Mouse (Mus musculus) forebrain, embryonic 14.5 days (tissue): ENCODE results near the gene Idh3b. TPM values are rescaled to one million over a fixed set of nuclear protein-coding genes. Genes with fewer than 3 reads are reported as not detected.

ENCODE experiments used
- ATAC-seq: fragments of 200-750 bp; cut with Nextera tagmentation; 2 replicates; pipeline ENCODE4 v1.8.0; 2017; ENCODE audit warnings: mild to moderate bottlenecking, moderate library complexity
- DNase-seq: peaks from one replicate; pipeline ENCODE4 v3.0.0-alpha.2; 2015; ENCODE audit warnings: low spot score
- H3K27ac ChIP-seq: fragments of 300-500 bp; sonication (generic); 2 replicates; pipeline ENCODE4 v1.5.1; 2014; ENCODE audit warnings: low read depth, mild to moderate bottlenecking, control low read depth, low read length, moderate library complexity
- H3K27me3 ChIP-seq: fragments of 300-500 bp; sonication (generic); replicated peaks from 2 replicates; pipeline ENCODE4 v1.6.1; 2014; ENCODE audit warnings: low read length, control low read depth, mixed read lengths; ENCODE audit not compliant: control insufficient read depth, insufficient read depth
- H3K36me3 ChIP-seq: fragments of 300-500 bp; sonication (generic); 2 replicates; pipeline ENCODE4 v1.6.1; 2014; ENCODE audit warnings: low read length, control low read depth; ENCODE audit not compliant: control insufficient read depth, insufficient read depth
- H3K4me1 ChIP-seq: fragments of 300-500 bp; sonication (generic); 2 replicates; pipeline ENCODE4 v1.6.1; 2014; ENCODE audit warnings: antibody characterized with exemption, low read length, control low read depth; ENCODE audit not compliant: control insufficient read depth, insufficient read depth
- H3K4me2 ChIP-seq: fragments of 300-500 bp; sonication (generic); 2 replicates; pipeline ENCODE4 v1.6.1; 2014; ENCODE audit warnings: mild to moderate bottlenecking, control low read depth, low read length
- H3K4me3 ChIP-seq: fragments of 300-500 bp; sonication (generic); 2 replicates; pipeline ENCODE4 v1.5.1; 2014; ENCODE audit warnings: low read depth, low read length, control low read depth
- H3K9ac ChIP-seq: fragments of 300-500 bp; sonication (generic); 2 replicates; pipeline ENCODE4 v1.6.1; 2014; ENCODE audit warnings: mild to moderate bottlenecking, low read length, control low read depth, moderate library complexity
- H3K9me3 ChIP-seq: fragments of 300-500 bp; sonication (generic); replicated peaks from 2 replicates; pipeline ENCODE4 v1.6.1; 2016; ENCODE audit warnings: low read length, control low read depth, mixed read lengths; ENCODE audit not compliant: control insufficient read depth
- WGBS: fragments of 180-500 bp; shearing (Covaris S2); extraction: QIAGEN DNeasy Blood & Tissue Kit; methylation state at CpG from one replicate; pipeline ENCODE4 v1.1.7; 2014; 5-methylcytosine and 5-hydroxymethylcytosine counted together
- polyA plus RNA-seq: library from polyadenylated mRNA; unstranded; fragments of >200 nt; fragmentation: Nextera tagmentation; extraction: Ambion mirVana; gene quantifications from 2 replicates; pipeline ENCODE4 v1.2.1, GENCODE M21; 2014

Idh3b gene
- polyA plus RNA-seq, 1 experiment from 2014 or later, result 184 TPM

DNA sequence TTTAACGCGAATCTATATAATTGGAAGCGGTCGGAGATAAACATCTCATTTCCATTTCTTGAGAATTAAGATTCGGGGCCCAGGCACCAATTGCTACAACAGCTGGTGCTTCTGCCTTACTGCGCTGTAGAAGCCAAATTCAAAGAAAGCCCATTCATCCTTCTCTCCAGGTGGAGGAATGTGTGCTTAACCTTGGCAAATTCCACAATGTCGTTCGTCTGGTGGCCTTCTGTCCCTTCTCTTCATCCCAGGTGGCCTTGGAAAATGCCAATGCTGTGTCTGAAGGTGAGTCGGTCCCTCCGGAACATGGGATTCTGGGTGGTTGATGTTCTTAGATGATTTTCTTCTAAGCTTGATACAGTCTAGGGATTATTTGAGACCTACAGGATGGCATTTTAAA, 9.5 kb downstream of the Idh3b start:
- H3K27me3 ChIP-seq, result no peaks in the 10 kb centered on the region
- H3K4me3 ChIP-seq, result peak overlapping the region; percentile 73
- 4% methylated on average over 10 of the region's 10 CpGs for WGBS
- DNase-seq, result no peak
- H3K9me3 ChIP-seq, result no peaks in the 10 kb centered on the region
- ATAC-seq, result no peak
- peaks cover 7% of the 10 kb centered on the region for H3K4me1 ChIP-seq
- H3K4me2 ChIP-seq, result peak overlapping the region; percentile 90
- H3K9ac ChIP-seq, result peak overlapping the region; percentile 79
- peaks cover 42% of the 10 kb centered on the region for H3K36me3 ChIP-seq
- H3K27ac ChIP-seq, result peak overlapping the region; percentile 89

DNA sequence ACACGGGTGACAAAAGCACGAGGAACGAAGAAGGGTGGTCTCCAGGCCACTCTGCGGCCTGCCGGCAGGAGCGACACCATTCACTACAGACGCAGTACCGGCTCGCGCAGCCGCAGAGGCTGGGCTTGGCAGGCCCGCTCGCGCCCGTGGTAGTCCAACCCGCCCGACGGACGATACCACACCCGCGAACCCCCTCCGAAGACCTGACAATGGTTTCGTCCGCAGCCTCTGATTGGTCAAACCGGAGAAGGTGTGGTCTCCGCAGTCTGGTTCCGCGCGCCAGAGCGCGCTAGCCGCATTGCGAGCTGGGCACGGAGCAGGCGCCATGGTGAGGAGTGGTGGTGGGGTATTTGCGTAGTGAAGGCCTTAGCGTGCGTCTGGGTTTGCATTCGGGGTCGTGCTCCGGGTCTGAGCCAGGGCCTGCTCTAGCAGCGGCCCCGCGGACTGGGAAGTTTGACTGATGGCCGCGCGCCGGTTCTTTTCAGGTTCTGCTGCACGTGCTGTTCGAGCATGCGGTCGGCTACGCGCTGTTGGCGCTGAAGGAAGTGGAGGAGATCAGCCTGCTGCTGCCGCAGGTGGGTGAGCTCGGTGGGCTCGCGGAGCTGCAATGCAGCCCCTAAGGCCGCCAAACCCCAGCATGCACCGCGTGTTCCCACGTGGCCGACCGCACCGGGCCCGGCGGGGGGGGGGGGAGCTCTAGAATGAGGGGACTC, 10.0 kb downstream of the Idh3b start, which contains the start of gene Nop56:
Nop56 (plus strand) TSS at position 282 of the 713 bp plus-strand sequence.
- peaks cover 7% of the 10 kb centered on the region for H3K4me1 ChIP-seq
- DNase-seq, result peak; percentile 99
- peaks cover 37% of the 10 kb centered on the region for H3K36me3 ChIP-seq
- H3K4me2 ChIP-seq, result peak within 1 kb of the TSS; percentile 90
- under 1% methylated on average over 68 of the region's 68 CpGs for WGBS
- H3K9me3 ChIP-seq, result no peaks in the 10 kb centered on the region
- H3K27ac ChIP-seq, result peak within 1 kb of the TSS; percentile 89
- ATAC-seq, result peak; percentile 97
- peak within 1 kb of the TSS; percentile 73 for H3K4me3 ChIP-seq
- H3K27me3 ChIP-seq, result no peaks in the 10 kb centered on the region
- H3K9ac ChIP-seq, result peak within 1 kb of the TSS; percentile 91

DNA sequence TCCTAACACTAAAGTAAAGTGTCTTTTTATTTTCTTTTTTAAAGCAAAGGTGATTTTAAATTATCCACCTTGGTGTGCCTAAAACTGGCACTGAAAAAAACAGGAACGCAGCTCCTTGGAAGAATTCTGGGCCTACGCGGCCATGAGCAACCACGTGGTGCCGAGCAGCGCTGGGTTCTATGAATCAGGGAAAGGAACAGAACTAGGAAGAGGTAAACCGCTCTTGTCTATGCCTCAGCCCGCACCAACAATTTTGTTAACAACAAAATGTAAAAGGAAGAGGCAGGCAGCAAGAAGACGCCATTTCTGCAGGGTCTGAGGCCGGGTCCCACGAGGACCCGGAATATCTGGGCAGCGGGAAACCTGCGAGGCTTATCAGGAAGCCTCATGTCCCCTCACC, 10.6 kb downstream of the Idh3b start:
- peak; percentile 38 for ATAC-seq
- peak overlapping the region; percentile 90 for H3K4me2 ChIP-seq
- H3K4me1 ChIP-seq, result peaks cover 7% of the 10 kb centered on the region
- peak overlapping the region; percentile 73 for H3K4me3 ChIP-seq
- WGBS, result 2% methylated on average over 14 of the region's 14 CpGs
- DNase-seq, result no peak
- H3K27ac ChIP-seq, result peak overlapping the region; percentile 85
- H3K27me3 ChIP-seq, result no peaks in the 10 kb centered on the region
- peak overlapping the region; percentile 91 for H3K9ac ChIP-seq
- H3K9me3 ChIP-seq, result no peaks in the 10 kb centered on the region
- H3K36me3 ChIP-seq, result peaks cover 34% of the 10 kb centered on the region

DNA sequence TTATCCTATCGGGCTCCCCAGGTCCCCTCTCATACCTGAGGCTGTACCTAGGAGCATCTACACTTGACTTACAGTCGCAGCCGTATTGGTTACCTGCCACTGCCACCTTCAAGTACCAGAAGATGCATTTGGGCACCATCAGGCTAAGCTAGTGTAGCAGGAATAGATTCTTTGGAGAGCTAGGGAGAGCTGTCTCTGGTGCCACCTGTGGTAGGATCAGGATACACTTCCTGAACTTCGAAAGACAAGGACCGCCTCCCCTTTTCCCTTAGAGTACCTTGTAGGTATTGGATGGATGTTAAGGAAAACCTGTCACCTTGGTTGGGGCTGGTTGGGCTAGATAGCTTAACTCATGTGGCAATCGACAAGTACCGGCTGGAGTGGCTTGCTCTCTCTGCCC, 16.3 kb downstream of the Idh3b start:
- H3K36me3 ChIP-seq, result no peaks in the 10 kb centered on the region
- H3K4me1 ChIP-seq, result peaks cover under 1% of the 10 kb centered on the region
- no peak overlapping the region for H3K9ac ChIP-seq
- no peaks in the 10 kb centered on the region for H3K27me3 ChIP-seq
- no peak for ATAC-seq
- H3K4me3 ChIP-seq, result no peak overlapping the region
- H3K4me2 ChIP-seq, result no peak overlapping the region
- no peaks in the 10 kb centered on the region for H3K9me3 ChIP-seq
- 69% methylated on average over 7 of the region's 7 CpGs for WGBS
- no peak overlapping the region for H3K27ac ChIP-seq
- no peak for DNase-seq

DNA sequence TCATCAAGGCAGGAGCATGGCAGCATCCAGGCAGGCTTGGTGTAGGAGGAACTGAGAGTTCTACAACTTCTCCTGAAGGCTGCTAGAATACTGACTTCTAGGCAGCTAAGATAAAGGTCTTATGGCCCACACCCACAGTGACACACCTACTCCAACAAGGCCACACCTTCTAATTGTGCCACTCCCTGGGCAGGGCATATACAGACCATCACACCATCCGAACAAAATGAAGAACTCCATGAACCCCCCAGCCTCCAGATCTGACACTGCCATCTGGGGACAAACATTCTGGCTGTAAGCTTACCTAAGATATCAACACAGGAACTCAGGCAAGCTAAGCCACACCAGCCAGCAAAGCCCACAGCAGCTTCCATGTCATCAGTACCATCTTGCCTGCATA, 18.8 kb downstream of the Idh3b start:
- H3K9me3 ChIP-seq, result no peaks in the 10 kb centered on the region
- H3K4me3 ChIP-seq, result no peak overlapping the region
- no peaks in the 10 kb centered on the region for H3K4me1 ChIP-seq
- H3K27ac ChIP-seq, result no peak overlapping the region
- H3K27me3 ChIP-seq, result no peaks in the 10 kb centered on the region
- DNase-seq (no peak), ATAC-seq (no peak)
- H3K9ac ChIP-seq, result no peak overlapping the region
- WGBS, result 90% methylated on average over 1 of the region's 1 CpGs
- H3K36me3 ChIP-seq, result no peaks in the 10 kb centered on the region
- H3K4me2 ChIP-seq, result no peak overlapping the region

DNA sequence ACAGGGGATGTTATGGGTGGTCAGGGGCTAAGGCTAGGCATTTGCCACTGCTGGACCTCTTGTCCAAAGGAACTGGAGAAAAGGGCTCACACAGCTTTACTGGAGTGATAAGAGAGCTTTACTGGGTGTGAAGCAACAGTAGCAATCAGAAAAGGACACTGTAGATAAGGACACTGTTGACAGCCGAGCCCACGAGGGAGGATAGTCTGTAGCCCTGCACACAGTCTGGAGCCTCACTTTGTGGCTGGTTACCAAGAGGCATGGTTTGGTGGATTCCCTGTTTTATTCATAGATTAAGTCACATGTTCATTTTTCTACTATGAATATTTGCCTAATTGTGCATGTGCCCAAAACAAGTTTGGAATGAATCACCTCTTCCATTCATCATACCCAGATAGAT, 21.9 kb downstream of the Idh3b start:
- no peaks in the 10 kb centered on the region for H3K36me3 ChIP-seq
- DNase-seq (no peak), ATAC-seq (no peak)
- no peaks in the 10 kb centered on the region for H3K9me3 ChIP-seq
- H3K4me3 ChIP-seq, result no peak overlapping the region
- no peak overlapping the region for H3K9ac ChIP-seq
- WGBS, result 81% methylated on average over 2 of the region's 2 CpGs
- no peak overlapping the region for H3K4me2 ChIP-seq
- H3K27ac ChIP-seq, result no peak overlapping the region
- no peaks in the 10 kb centered on the region for H3K4me1 ChIP-seq
- H3K27me3 ChIP-seq, result no peaks in the 10 kb centered on the region

DNA sequence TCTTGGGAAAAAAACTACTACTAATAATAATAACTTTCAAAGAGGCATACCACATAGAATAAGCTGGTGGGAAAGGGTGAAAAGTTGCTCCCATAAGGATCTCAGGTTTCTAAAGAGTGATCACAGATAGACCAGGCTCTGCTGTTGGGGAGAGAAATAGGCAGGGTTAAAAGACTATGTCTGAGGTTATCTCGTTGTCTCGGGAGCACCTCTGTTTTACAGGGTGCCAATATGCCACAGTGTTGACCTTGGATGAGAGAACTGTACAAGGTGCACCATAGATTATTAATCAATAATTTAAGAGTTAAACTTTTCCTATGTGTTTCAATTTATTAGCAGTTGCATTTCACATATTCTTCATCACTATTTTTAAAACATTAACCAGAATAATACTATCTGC, 22.4 kb downstream of the Idh3b start:
- Histone ChIP-seq H3K27me3 (no peaks in the 10 kb centered on the region), H3K9ac (no peak overlapping the region), H3K4me2 (no peak overlapping the region), H3K36me3 (no peaks in the 10 kb centered on the region), H3K4me3 (no peak overlapping the region), H3K27ac (no peak overlapping the region), H3K9me3 (no peaks in the 10 kb centered on the region), H3K4me1 (no peaks in the 10 kb centered on the region)
- no peak for ATAC-seq
- 87% methylated on average over 2 of the region's 2 CpGs for WGBS
- no peak for DNase-seq

DNA sequence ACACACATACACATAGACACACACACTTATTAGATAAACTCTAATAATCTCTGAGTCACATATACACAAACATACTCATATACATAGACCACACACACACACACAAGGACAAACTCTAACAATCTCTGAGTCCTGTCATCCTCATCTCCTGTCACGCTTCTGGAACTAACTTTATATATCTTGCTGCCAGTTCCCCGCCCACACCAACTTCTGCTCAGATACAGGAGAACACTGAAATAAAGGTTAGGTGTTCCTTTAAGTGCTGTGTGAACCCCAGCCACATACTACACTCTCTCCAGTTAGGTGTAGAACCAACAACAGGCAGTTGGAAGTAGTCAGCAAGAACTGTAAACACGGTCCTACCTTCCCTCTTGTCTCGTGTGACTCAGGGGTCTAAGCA, 23.5 kb downstream of the Idh3b start:
- no peak overlapping the region for H3K4me3 ChIP-seq
- H3K27me3 ChIP-seq, result no peaks in the 10 kb centered on the region
- DNase-seq (no peak), ATAC-seq (no peak)
- H3K27ac ChIP-seq, result no peak overlapping the region
- H3K36me3 ChIP-seq, result no peaks in the 10 kb centered on the region
- H3K4me2 ChIP-seq, result no peak overlapping the region
- no peaks in the 10 kb centered on the region for H3K4me1 ChIP-seq
- no peak overlapping the region for H3K9ac ChIP-seq
- no peaks in the 10 kb centered on the region for H3K9me3 ChIP-seq
- 85% methylated on average over 4 of the region's 4 CpGs for WGBS

DNA sequence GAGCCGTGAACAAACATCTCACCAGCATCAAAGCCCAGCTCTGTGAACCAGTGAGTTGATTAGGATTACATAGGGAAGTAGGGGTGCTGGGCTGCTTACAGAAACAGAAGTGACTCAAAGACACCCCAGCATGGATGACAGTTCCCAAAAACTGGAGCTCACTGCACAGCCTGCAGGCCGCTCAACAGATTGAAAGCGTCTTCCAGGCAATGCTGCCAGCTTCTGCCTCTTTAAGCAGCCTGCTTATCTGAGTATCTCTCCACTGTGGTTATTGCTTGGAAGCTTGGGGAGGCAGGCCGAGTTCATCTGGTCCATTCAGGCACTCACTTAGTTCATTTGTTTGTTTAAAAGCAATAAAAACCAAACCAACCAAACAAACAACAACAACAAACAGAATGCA, 27.6 kb downstream of the Idh3b start:
- H3K9me3 ChIP-seq, result no peaks in the 10 kb centered on the region
- no peak for DNase-seq
- H3K4me1 ChIP-seq, result no peaks in the 10 kb centered on the region
- no peaks in the 10 kb centered on the region for H3K36me3 ChIP-seq
- 91% methylated on average over 4 of the region's 4 CpGs for WGBS
- H3K27ac ChIP-seq, result no peak overlapping the region
- no peak for ATAC-seq
- H3K27me3 ChIP-seq, result no peaks in the 10 kb centered on the region
- H3K4me2 ChIP-seq, result no peak overlapping the region
- no peak overlapping the region for H3K4me3 ChIP-seq
- H3K9ac ChIP-seq, result no peak overlapping the region
